Mouse (Mus musculus) bone marrow, adult 2 months (tissue): ENCODE results near the gene Ccdc43. TPM values are rescaled to one million over a fixed set of nuclear protein-coding genes. Genes with fewer than 3 reads are reported as not detected.

Source experiments
- H3K27ac ChIP-seq: fragments of 200-500 bp; 2 replicates; pipeline ENCODE4 v1.5.1; 2012; ENCODE audit warnings: low read depth, mild to moderate bottlenecking, control low read depth, inconsistent platforms, low read length; ENCODE audit not compliant: control insufficient read depth, poor library complexity, insufficient read depth
- H3K4me1 ChIP-seq: fragments of 200-500 bp; 2 replicates; pipeline ENCODE4 v1.6.1; 2011; ENCODE audit warnings: low read length; ENCODE audit not compliant: control insufficient read depth, insufficient read depth
- H3K4me3 ChIP-seq: fragments of 200-500 bp; replicated peaks from 2 replicates; pipeline ENCODE3; 2011; ENCODE audit warnings: mild to moderate bottlenecking, low read depth, low read length, control low read depth; ENCODE audit not compliant: control insufficient read depth
- CTCF ChIP-seq: fragments of 200-500 bp; IDR thresholded peaks from 2 replicates; pipeline ENCODE4 v1.5.1; 2011; ENCODE audit warnings: low read length, control low read depth; ENCODE audit not compliant: control insufficient read depth, insufficient read depth
- POLR2A ChIP-seq: fragments of 200-500 bp; IDR thresholded peaks from 2 replicates; pipeline ENCODE4 v1.6.1; 2011; ENCODE audit warnings: low read depth, mild to moderate bottlenecking, control low read depth, low read length, borderline replicate concordance; ENCODE audit not compliant: control insufficient read depth
- WGBS: fragments of 180-500 bp; shearing (Covaris S2); methylation state at CpG from one replicate; pipeline ENCODE4 v1.1.7; 2018; 5-methylcytosine and 5-hydroxymethylcytosine counted together
- polyA plus RNA-seq: library from polyadenylated mRNA; stranded (reverse); fragments of >200 nt; gene quantifications from 2 replicates; pipeline ENCODE4 v1.2.4, GENCODE M21; 2011; ENCODE audit warnings: low replicate concordance; ENCODE audit not compliant: missing spikeins, insufficient read depth, insufficient read length

Ccdc43 gene
- polyA plus RNA-seq, 1 experiment, result 17.1 TPM

DNA sequence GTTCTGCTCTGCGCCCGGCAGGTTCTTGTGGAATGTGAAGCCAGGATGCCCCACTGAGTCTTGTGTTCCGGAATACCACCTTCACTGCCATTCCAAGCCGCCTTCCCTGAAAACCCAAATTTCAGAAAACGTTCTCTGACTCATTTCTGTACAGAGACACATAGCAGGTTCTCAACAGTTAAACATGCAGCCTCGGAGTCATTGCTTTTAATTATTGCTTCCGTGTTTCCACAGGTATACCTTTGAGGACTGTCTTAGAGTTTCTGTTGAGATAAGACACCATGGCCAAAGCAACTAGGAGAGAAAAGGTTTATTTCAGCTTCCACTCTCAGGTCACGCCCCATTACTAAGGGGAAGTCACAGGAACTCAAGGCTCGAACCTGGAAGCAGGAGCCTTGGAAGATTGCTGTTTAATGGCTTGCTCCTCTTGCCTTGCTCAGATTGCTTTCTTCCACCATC lies 465 bp upstream of the Ccdc43 start:
- Histone ChIP-seq H3K27ac (no peak overlapping the region), H3K4me1 (no peaks in the 10 kb centered on the region), H3K4me3 (peak overlapping the region; percentile 77)
- TF ChIP-seq CTCF (no peak), POLR2A (no peak)
- WGBS, result 4% methylated on average over 9 of the region's 9 CpGs

DNA sequence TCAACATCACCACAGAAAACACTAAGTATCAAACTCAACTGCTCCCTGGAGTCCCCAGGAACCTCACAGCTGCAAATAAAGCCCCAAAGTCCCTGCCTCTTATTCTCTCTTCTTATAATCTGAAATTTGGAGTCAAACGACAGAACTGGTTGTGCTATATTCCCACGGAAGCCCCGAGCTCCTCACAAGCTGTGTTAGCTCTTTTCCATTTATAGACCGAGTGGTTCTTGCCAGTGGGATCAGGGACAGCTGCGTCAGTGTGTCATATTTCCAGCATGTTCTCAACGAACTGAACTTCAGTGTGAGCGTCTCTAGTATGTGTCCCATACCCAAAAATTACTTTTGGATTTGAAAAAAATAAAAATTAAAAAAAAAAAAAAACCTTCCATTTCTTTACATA lies 2.3 kb downstream of the Ccdc43 start:
- no peak overlapping the region for H3K27ac ChIP-seq
- no peak overlapping the region for H3K4me3 ChIP-seq
- 80% methylated on average over 7 of the region's 7 CpGs for WGBS
- TF ChIP-seq POLR2A, result no peak
- TF ChIP-seq CTCF, result no peak
- H3K4me1 ChIP-seq, result no peaks in the 10 kb centered on the region

DNA sequence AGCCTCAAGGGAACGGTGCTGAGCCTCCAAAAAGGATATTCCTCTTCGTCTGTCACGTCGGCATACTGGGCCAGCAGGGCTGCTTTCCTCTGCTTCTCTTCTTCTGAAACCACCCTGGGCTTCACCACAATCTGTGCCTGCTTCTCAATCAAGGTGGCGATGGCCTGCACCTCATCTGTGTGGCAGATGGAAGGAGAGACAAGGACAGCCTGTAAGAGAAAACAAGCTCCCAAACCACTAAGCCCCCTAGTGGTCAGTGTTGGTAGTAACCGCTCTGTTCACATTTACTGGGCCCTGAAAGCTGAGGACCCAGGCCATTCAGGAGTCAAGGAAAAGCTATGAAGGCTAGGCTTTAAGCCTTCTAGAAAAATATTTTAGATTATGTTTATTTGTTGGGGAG lies 7.4 kb downstream of the Ccdc43 start:
- H3K27ac ChIP-seq, result no peak overlapping the region
- peak; percentile 60 for TF ChIP-seq CTCF
- no peak for TF ChIP-seq POLR2A
- H3K4me1 ChIP-seq, result no peaks in the 10 kb centered on the region
- 60% methylated on average over 6 of the region's 6 CpGs for WGBS
- H3K4me3 ChIP-seq, result no peak overlapping the region

DNA sequence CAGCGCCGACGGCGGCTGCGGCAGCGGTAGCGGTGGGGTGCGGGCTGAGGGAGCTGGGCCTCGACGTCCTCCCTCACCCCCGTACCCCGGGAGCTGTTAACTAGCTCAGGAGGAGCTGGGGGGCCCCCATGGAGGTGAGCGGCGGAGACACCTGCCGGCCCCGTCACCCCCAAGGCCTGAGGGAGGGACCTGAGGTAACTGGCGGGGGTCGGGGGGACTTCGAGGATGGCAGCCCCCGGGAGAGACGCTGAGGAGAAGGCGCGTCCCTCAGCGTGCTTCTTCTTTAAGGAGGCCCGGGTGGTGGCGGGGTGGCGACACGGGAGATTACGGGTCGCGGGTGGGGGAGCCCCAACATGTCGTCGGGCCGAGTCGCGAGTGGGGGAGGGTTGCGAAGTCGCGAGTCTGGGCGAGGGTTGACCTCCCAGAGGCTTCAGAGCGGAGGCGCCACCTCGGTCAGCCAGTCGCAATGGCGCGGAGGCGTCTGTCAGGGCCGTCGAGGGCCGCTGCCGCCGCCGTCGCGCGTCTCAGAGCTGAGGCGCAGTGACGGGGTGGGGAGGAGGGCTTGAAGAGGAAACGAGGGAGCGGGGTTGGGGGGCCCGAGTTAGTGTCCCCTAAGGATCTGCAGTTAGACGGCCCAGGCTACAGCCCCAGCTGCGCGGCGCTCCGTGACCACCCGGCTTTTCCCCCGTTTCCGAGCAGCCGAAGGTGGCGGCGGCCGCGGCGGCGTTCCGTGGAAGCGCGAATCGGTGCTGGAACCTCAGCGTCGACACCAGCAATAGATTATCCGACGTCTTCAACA lies 31.7 kb downstream of the Ccdc43 start:
- no peak overlapping the region for H3K27ac ChIP-seq
- H3K4me3 ChIP-seq, result no peak overlapping the region
- 53% methylated on average over 84 of the region's 84 CpGs for WGBS
- no peaks in the 10 kb centered on the region for H3K4me1 ChIP-seq
- no peak for TF ChIP-seq CTCF
- no peak for TF ChIP-seq POLR2A

DNA sequence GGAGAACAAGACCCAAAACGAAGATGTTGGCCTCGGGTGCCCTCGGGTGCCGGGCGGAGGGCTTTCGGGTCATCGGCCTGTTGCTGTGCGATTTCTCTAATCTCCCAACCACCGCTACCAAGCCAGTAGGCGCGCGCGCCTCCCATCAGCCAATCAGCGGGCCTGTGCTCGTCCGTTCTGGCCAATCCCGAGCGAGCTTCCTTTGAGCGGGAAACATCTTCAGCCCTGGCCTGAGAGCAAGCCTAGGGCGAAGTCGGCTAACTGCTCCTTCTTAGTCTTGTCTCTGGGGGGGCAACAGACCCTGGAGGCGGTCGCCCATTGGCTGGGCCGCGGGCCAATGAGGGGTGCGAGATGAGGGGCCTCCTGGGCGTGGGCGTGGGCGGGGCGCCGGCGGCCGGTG lies 32.4 kb downstream of the Ccdc43 start:
- no peak for TF ChIP-seq POLR2A
- no peak for TF ChIP-seq CTCF
- H3K4me1 ChIP-seq, result no peaks in the 10 kb centered on the region
- H3K27ac ChIP-seq, result no peak overlapping the region
- WGBS, result 60% methylated on average over 33 of the region's 33 CpGs
- H3K4me3 ChIP-seq, result no peak overlapping the region

DNA sequence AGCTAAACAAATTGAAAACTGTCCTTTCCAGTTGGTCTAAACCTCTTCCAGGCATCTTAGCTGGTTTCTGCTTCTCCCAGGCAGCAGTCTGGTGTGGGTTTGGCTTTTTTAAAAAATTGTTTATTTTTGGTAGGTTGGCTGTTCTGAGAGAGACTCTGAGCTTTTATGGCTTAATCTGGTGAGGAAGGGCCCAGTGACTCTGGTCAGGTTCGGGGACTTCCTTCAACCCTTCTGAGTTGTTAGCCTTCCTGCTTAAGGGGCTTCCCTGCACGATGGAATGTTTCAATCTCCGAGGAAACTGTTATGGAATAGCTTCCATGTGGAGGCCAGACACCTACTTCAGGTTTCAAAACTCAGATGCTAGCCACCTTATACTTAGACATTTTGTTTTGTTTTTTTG lies 34.2 kb downstream of the Ccdc43 start, which contains the start of gene Meioc:
Meioc (plus strand) TSS at position 301 of the 400 bp plus-strand sequence.
- 71% methylated on average over 3 of the region's 3 CpGs for WGBS
- Histone ChIP-seq H3K27ac (no peak within 1 kb of the TSS), H3K4me3 (no peak within 1 kb of the TSS), H3K4me1 (no peaks in the 10 kb centered on the region)
- TF ChIP-seq POLR2A (no peak), CTCF (no peak)

DNA sequence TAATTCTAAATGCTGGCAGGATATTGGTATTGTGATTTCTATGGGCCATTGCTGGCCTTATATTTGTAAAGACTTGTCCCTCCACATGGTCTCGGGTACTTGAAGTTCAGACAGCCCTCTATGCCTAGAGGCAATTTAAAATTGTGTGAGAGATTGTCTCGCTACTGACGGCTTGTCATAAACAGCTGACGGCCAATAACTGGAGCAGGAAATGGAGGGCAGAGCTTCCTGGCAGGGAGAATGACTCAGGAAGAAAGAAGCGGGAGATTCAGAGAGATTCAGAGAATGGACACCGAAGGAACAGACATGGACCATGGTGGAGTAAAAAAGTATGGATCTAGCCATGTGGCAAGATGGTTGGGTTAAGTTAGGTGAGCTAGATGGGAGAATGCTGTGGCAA lies 40.7 kb downstream of the Ccdc43 start:
- Histone ChIP-seq H3K4me1 (no peaks in the 10 kb centered on the region; the same call in 1 of the 2 replicates), H3K27ac (no peak overlapping the region), H3K4me3 (no peak overlapping the region)
- 4% methylated on average over 6 of the region's 6 CpGs for WGBS
- TF ChIP-seq CTCF, result no peak
- TF ChIP-seq POLR2A, result no peak

DNA sequence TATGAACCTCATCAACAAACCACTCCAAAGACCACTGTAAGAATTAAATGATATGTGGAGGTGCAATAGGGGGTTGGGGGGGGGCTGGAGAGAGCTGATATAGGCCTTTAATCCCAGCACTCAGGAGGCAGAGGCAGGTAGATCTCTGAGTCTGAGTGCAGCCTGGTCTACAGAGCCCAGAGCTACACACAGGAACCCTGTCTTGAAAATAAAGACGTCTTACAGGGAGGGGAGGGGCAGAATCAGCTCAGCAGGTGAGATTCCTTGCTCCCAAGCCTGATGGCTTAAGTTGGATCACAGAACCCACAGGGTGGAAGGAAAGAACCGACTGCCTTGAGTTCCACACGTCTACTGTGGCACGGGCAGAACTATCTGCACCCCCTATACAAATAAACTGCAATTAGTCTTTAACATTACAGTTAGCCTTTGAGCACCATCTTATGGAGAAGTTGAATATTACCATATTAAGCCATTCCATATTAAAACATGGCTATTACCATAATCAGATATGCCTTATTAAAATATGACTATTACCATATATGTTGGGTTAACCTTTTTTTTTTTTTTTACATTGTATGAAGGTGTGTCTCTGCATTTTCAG lies 41.2 kb downstream of the Ccdc43 start:
- H3K4me1 ChIP-seq, result no peaks in the 10 kb centered on the region; the same call in 1 of the 2 replicates
- no peak overlapping the region for H3K27ac ChIP-seq
- WGBS, result 9% methylated on average over 4 of the region's 4 CpGs
- H3K4me3 ChIP-seq, result no peak overlapping the region
- TF ChIP-seq CTCF, result no peak
- no peak for TF ChIP-seq POLR2A

DNA sequence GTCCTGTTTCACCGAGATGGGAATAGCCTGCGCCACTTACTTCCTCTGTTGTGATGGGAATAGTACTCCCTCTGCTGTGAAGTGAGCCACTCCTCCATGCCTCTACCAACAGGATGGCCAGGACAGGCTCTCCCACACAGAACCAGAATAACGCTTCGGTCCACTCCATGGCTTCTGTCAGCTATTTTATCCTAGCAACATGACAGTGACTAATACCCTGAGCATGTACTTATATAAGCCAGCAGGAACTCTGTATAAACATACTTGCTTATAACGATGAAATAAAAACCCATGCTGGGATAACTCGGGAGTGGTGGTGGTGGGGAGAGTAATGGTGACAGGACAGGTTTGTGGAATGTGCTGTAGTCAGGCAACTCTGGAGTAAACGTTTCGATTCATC lies 41.7 kb downstream of the Ccdc43 start:
- no peaks in the 10 kb centered on the region; the same call in 1 of the 2 replicates for H3K4me1 ChIP-seq
- TF ChIP-seq POLR2A (no peak), CTCF (no peak)
- no peak overlapping the region for H3K27ac ChIP-seq
- 70% methylated on average over 8 of the region's 8 CpGs for WGBS
- H3K4me3 ChIP-seq, result no peak overlapping the region
